Mouse (Mus musculus): ENCODE results near the gene Ryk. TPM values are rescaled to one million over a fixed set of nuclear protein-coding genes. Genes with fewer than 3 reads are reported as not detected.
A peak's percentile ranks its signal among the peaks of the same experiment; 100 is the strongest.

Ryk gene
- total RNA-seq (2021) = 10 to 100 TPM; 47.9 to 49.8 TPM
- long read RNA-seq, experiment 1, transcript Ryk-201 (15 exons, 2,852 nt) = major isoform, 48 of 102 reads
- long read RNA-seq, experiment 1, transcript Ryk-203 (15 exons, 2,505 nt) = minor isoform, 46 of 102 reads
- long read RNA-seq, experiment 1, partial matches to known transcripts = 4 of 102 reads
- long read RNA-seq, experiment 1, other reads (novel, unspliced or antisense) = 4 of 102 reads
- long read RNA-seq, experiment 2, transcript Ryk-201 (15 exons, 2,852 nt) = major isoform, 46 of 82 reads
- long read RNA-seq, experiment 2, transcript Ryk-203 (15 exons, 2,505 nt) = minor isoform, 30 of 82 reads
- long read RNA-seq, experiment 2, partial matches to known transcripts = 4 of 82 reads
- long read RNA-seq, experiment 2, other reads (novel, unspliced or antisense) = 2 of 82 reads

- DNase-seq (ENCODE audit: low spot score) = peak; percentile 75
Measured at GRCm38 (mm10) chr9:102834742-102835591, at the start of gene Ryk. Gene Ryk (plus strand): TSS chr9:102834917.

GRCm38 (mm10) chr9:102789491-102789890 is 45.2 kb upstream of the Ryk start:
- DNase-seq (ENCODE audit: low spot score) = no peak

- DNase-seq (ENCODE audit: low spot score) = no peak
Measured at GRCm38 (mm10) chr9:102791845-102792244, 42.9 kb upstream of the Ryk start.

- no peak for DNase-seq (ENCODE audit: low spot score)
Measured at GRCm38 (mm10) chr9:102792836-102793235, 41.9 kb upstream of the Ryk start.

- no peak for DNase-seq (ENCODE audit: low spot score)
Measured at GRCm38 (mm10) chr9:102793286-102793809, 41.4 kb upstream of the Ryk start.

GRCm38 (mm10) chr9:102798406-102798805 is 36.3 kb upstream of the Ryk start:
- no peak for DNase-seq (ENCODE audit: low spot score)

- DNase-seq (ENCODE audit: low spot score) = no peak
Measured at GRCm38 (mm10) chr9:102806056-102806573, 28.6 kb upstream of the Ryk start.

- no peak for DNase-seq (ENCODE audit: low spot score)
Measured at GRCm38 (mm10) chr9:102811192-102811591, 23.5 kb upstream of the Ryk start.

- no peak for DNase-seq (ENCODE audit: low spot score)
Measured at GRCm38 (mm10) chr9:102818228-102818627, 16.5 kb upstream of the Ryk start.

- no peak for DNase-seq (ENCODE audit: low spot score)
Measured at GRCm38 (mm10) chr9:102828604-102829003, 6.1 kb upstream of the Ryk start.

GRCm38 (mm10) chr9:102831541-102831940 is 3.2 kb upstream of the Ryk start:
- DNase-seq (ENCODE audit: low spot score) = no peak

GRCm38 (mm10) chr9:102834414-102834741 is 339 bp upstream of the Ryk start:
- no peak for DNase-seq (ENCODE audit: low spot score)

- DNase-seq (ENCODE audit: low spot score) = no peak
Measured at GRCm38 (mm10) chr9:102836279-102836678, 1.6 kb downstream of the Ryk start.

GRCm38 (mm10) chr9:102840792-102841778 is 6.4 kb downstream of the Ryk start:
- DNase-seq (ENCODE audit: low spot score) = peak; percentile 35

GRCm38 (mm10) chr9:102841832-102842231 is 7.1 kb downstream of the Ryk start:
- DNase-seq (ENCODE audit: low spot score) = peak; percentile 33

GRCm38 (mm10) chr9:102842498-102842897 is 7.8 kb downstream of the Ryk start:
- DNase-seq (ENCODE audit: low spot score) = no peak

- no peak for DNase-seq (ENCODE audit: low spot score)
Measured at GRCm38 (mm10) chr9:102843577-102843976, 8.9 kb downstream of the Ryk start.

GRCm38 (mm10) chr9:102845851-102846250 is 11.1 kb downstream of the Ryk start:
- DNase-seq (ENCODE audit: low spot score) = no peak

GRCm38 (mm10) chr9:102846348-102846747 is 11.6 kb downstream of the Ryk start:
- DNase-seq (ENCODE audit: low spot score) = no peak

GRCm38 (mm10) chr9:102852076-102853022 is 17.6 kb downstream of the Ryk start:
- DNase-seq (ENCODE audit: low spot score) = no peak

All from gastrocnemius, adult 18-20 months (tissue).